In genomic region chr14:73476361-73476934, GRCm38 (mm10) we compare ENCODE assay signal across 10 mouse cellular contexts. TPM values are rescaled to one million over a fixed set of nuclear protein-coding genes. Genes with fewer than 3 reads are reported as not detected.
DNase-seq lines count a peak whose midpoint lies in the region; ATAC-seq and TF ChIP-seq lines count a peak whose summit lies in the region.
"Had no signal": no experiment of that assay in that cellular context is flagged by ENCODE, and none has a peak within 500 bp of the region (broad histone marks: within the 10 kb centered on the region; RNA-seq: fewer than 3 reads in every experiment).

No protein-coding gene starts in this region.

- no peak overlapping the region for H3K9ac ChIP-seq in intestine, embryonic 16.5 days (ENCODE audit: low read depth, low read length)
- H3K9ac ChIP-seq in intestine, postnatal 0 days (ENCODE audit: low read depth, low read length): no peak overlapping the region
- H3K9ac ChIP-seq in forebrain, embryonic 14.5 days (ENCODE audit: low read length): no peak overlapping the region
- H3K9ac ChIP-seq in midbrain, embryonic 13.5 days (replicated peaks): no peak overlapping the region
- H3K9ac ChIP-seq: hindbrain, embryonic 15.5 days; liver, postnatal 0 days had no signal

- no peaks in the 10 kb centered on the region for H3K27me3 ChIP-seq in intestine, embryonic 16.5 days (replicated peaks; ENCODE audit: control insufficient read depth, insufficient read depth, low read length)
- no peaks in the 10 kb centered on the region for H3K27me3 ChIP-seq in intestine, postnatal 0 days (replicated peaks; ENCODE audit: control insufficient read depth, insufficient read depth, low read length)
- no peaks in the 10 kb centered on the region for H3K27me3 ChIP-seq in forebrain, embryonic 14.5 days (replicated peaks; ENCODE audit: control insufficient read depth, insufficient read depth, low read length)
- H3K27me3 ChIP-seq in midbrain, embryonic 13.5 days: no peaks in the 10 kb centered on the region
- H3K27me3 ChIP-seq: hindbrain, embryonic 15.5 days had no signal

- H3K4me3 ChIP-seq in intestine, embryonic 16.5 days (ENCODE audit: low read length): no peak overlapping the region
- no peak overlapping the region for H3K4me3 ChIP-seq in intestine, postnatal 0 days (ENCODE audit: low read depth, low read length)
- H3K4me3 ChIP-seq in forebrain, embryonic 14.5 days (ENCODE audit: low read depth, low read length): no peak overlapping the region
- no peak overlapping the region for H3K4me3 ChIP-seq in midbrain, embryonic 13.5 days (replicated peaks)
- H3K4me3 ChIP-seq: hindbrain, embryonic 15.5 days had no signal

- H3K4me1 ChIP-seq in intestine, embryonic 16.5 days (ENCODE audit: control insufficient read depth, insufficient read depth, low read length): peaks cover 6% of the 10 kb centered on the region
- no peaks in the 10 kb centered on the region; the same call in 1 of the 2 replicates for H3K4me1 ChIP-seq in intestine, postnatal 0 days (replicated peaks; ENCODE audit: control insufficient read depth, insufficient read depth, low read length)
- H3K4me1 ChIP-seq in forebrain, embryonic 14.5 days (ENCODE audit: control insufficient read depth, insufficient read depth, low read length): peaks cover 31% of the 10 kb centered on the region
- peaks cover 21% of the 10 kb centered on the region; the same call in 1 of the 2 replicates for H3K4me1 ChIP-seq in midbrain, embryonic 13.5 days (replicated peaks)

- no peak overlapping the region for H3K4me2 ChIP-seq in intestine, embryonic 16.5 days (ENCODE audit: low read depth, low read length)
- no peak overlapping the region for H3K4me2 ChIP-seq in intestine, postnatal 0 days (replicated peaks; ENCODE audit: low read depth)
- H3K4me2 ChIP-seq in forebrain, embryonic 14.5 days (ENCODE audit: low read length): no peak overlapping the region
- no peak overlapping the region for H3K4me2 ChIP-seq in midbrain, embryonic 13.5 days (replicated peaks)
- H3K4me2 ChIP-seq: hindbrain, embryonic 15.5 days had no signal

- H3K9me3 ChIP-seq in intestine, embryonic 16.5 days (ENCODE audit: control insufficient read depth, low read length): no peaks in the 10 kb centered on the region
- no peaks in the 10 kb centered on the region for H3K9me3 ChIP-seq in intestine, postnatal 0 days (ENCODE audit: control insufficient read depth)
- H3K9me3 ChIP-seq in forebrain, embryonic 14.5 days (replicated peaks; ENCODE audit: control insufficient read depth, low read length): no peaks in the 10 kb centered on the region
- no peaks in the 10 kb centered on the region for H3K9me3 ChIP-seq in midbrain, embryonic 13.5 days
- H3K9me3 ChIP-seq: hindbrain, embryonic 15.5 days had no signal

- ATAC-seq in intestine, embryonic 16.5 days: 0 out of 2 replicates have a peak, but pooled peaks have one; percentile 31
- no peak for ATAC-seq in intestine, postnatal 0 days
- peak; percentile 79 for ATAC-seq in forebrain, embryonic 14.5 days
- ATAC-seq in midbrain, embryonic 13.5 days: peak; percentile 77
- ATAC-seq in frontal cortex, adult (ENCODE audit: low TSS enrichment): no peak
- ATAC-seq: liver, postnatal 0 days had no signal

- 78% methylated on average over 8 of the region's 8 CpGs for WGBS in intestine, embryonic 16.5 days
- WGBS in intestine, postnatal 0 days: 77% methylated on average over 8 of the region's 8 CpGs
- WGBS in forebrain, embryonic 14.5 days: 57% methylated on average over 8 of the region's 8 CpGs
- 64% methylated on average over 8 of the region's 8 CpGs for WGBS in midbrain, embryonic 13.5 days

- peak; percentile 62 for DNase-seq in ZHBTc4 (ENCODE audit: low read depth, low spot score)
- DNase-seq in forebrain, embryonic 14.5 days (ENCODE audit: low spot score): peak; percentile 77
- no peak for DNase-seq in cerebellum, postnatal 25 days
- DNase-seq in cerebellum, adult 18-20 months: no peak
- DNase-seq: liver, postnatal 0 days had no signal

- no peak for TF ChIP-seq CTCF in intestine, postnatal 0 days (IDR thresholded peaks at IDR 0.05; ENCODE audit: low read depth)

- no peak overlapping the region for H3K27ac ChIP-seq in intestine, embryonic 16.5 days (ENCODE audit: low read length)
- no peak overlapping the region for H3K27ac ChIP-seq in intestine, postnatal 0 days (ENCODE audit: low read depth, low read length)
- peak overlapping the region; percentile 66 for H3K27ac ChIP-seq in forebrain, embryonic 14.5 days (ENCODE audit: low read depth, low read length)
- H3K27ac ChIP-seq in midbrain, embryonic 13.5 days: no peak overlapping the region
- H3K27ac ChIP-seq: hindbrain, embryonic 15.5 days had no signal

- H3K36me3 ChIP-seq in intestine, embryonic 16.5 days (ENCODE audit: control insufficient read depth, insufficient read depth, low read length): no peaks in the 10 kb centered on the region
- no peaks in the 10 kb centered on the region for H3K36me3 ChIP-seq in intestine, postnatal 0 days (ENCODE audit: control insufficient read depth, insufficient read depth)
- no peaks in the 10 kb centered on the region for H3K36me3 ChIP-seq in forebrain, embryonic 14.5 days (ENCODE audit: control insufficient read depth, insufficient read depth, low read length)
- H3K36me3 ChIP-seq in midbrain, embryonic 13.5 days: no peaks in the 10 kb centered on the region
- H3K36me3 ChIP-seq: hindbrain, embryonic 15.5 days had no signal

RNA-seq across cellular contexts. Expression of gene Med4, which starts 33.4 kb away (rescaled TPM):
- 54.0 and 64.5 TPM in 2 replicates for polyA plus RNA-seq in intestine, embryonic 16.5 days (2015; fragmentation: Nextera tagmentation; extraction: Ambion mirVana)
- polyA plus RNA-seq in intestine, postnatal 0 days (2015; fragmentation: Nextera tagmentation; extraction: Ambion mirVana): 30.9 and 31.7 TPM in 2 replicates
- 99.3 and 100.0 TPM in 2 replicates for polyA plus RNA-seq in forebrain, embryonic 14.5 days (2014; fragmentation: Nextera tagmentation; extraction: Ambion mirVana)
- 91.2 and 96.7 TPM in 2 replicates for polyA plus RNA-seq in midbrain, embryonic 13.5 days (2015; fragmentation: Nextera tagmentation; extraction: Ambion mirVana)

RNA-seq across cellular contexts. Expression of gene Sucla2, which starts 48.7 kb away (rescaled TPM):
- polyA plus RNA-seq in intestine, embryonic 16.5 days (2015; fragmentation: Nextera tagmentation; extraction: Ambion mirVana): 140 and 141 TPM in 2 replicates
- 185 and 202 TPM in 2 replicates for polyA plus RNA-seq in intestine, postnatal 0 days (2015; fragmentation: Nextera tagmentation; extraction: Ambion mirVana)
- 111 and 122 TPM in 2 replicates for polyA plus RNA-seq in forebrain, embryonic 14.5 days (2014; fragmentation: Nextera tagmentation; extraction: Ambion mirVana)
- polyA plus RNA-seq in midbrain, embryonic 13.5 days (2015; fragmentation: Nextera tagmentation; extraction: Ambion mirVana): 108 and 111 TPM in 2 replicates

Comparison
In these comparisons a context has a peak if more than half of its experiments do, and no peak if none do; other contexts are left out.
1. ATAC-seq: peak in intestine, embryonic 16.5 days (single experiment), forebrain, embryonic 14.5 days (single experiment) and midbrain, embryonic 13.5 days (single experiment); none in intestine, postnatal 0 days (single experiment) and frontal cortex, adult (single experiment).
2. DNase-seq: peak in ZHBTc4 (single experiment) and forebrain, embryonic 14.5 days (single experiment); none in cerebellum, postnatal 25 days (0 of 2) and cerebellum, adult 18-20 months (0 of 2).